Comparison of ENCODE assay signal across 23 mouse cellular contexts in the genomic region with DNA sequence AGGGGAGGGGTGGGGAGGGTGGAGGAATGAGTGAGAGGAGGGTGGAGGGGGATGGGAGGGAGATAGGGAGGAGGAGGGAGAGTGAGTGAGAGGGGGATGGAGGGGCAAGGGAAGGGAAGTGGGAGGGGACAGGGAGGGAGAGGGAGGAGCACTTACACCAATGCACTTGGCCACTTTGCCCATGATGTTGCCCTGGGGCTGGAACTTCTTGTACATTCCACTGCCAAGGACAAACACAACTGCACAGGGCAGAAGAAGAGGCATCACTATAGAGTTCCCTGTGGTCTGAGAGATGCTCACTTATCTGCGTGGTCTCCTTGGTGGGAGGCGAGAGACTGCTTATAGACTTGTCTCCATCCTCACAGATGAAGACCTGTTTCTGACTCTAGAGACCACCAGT. TPM values are rescaled to one million over a fixed set of nuclear protein-coding genes. Genes with fewer than 3 reads are reported as not detected.
"Had no signal": no experiment of that assay in that cellular context is flagged by ENCODE, and none has a peak within 500 bp of the region (broad histone marks: within the 10 kb centered on the region; RNA-seq: fewer than 3 reads in every experiment).

No protein-coding gene starts in this region.

- H3K27me3 ChIP-seq: hindbrain, embryonic 12.5 days; intestine, embryonic 15.5 days; limb, embryonic 12.5 days had no signal

- H3K36me3 ChIP-seq: hindbrain, embryonic 10.5 days; hindbrain, embryonic 12.5 days; intestine, embryonic 15.5 days; limb, embryonic 10.5 days; limb, embryonic 12.5 days; liver, embryonic 13.5 days had no signal

- DNase-seq: gastrocnemius, adult 2 months; gastrocnemius, postnatal 10 days; gastrocnemius, postnatal 25 days; heart, adult 2 months; heart, postnatal 10 days; heart, postnatal 4 days; kidney, postnatal 4 days; liver; liver, embryonic 13.5 days had no signal

- H3K9ac ChIP-seq: hindbrain, embryonic 12.5 days; hindbrain, embryonic 14.5 days; intestine, embryonic 15.5 days; limb, embryonic 12.5 days; liver, embryonic 13.5 days had no signal

- H3K4me1 ChIP-seq: hindbrain, embryonic 10.5 days; hindbrain, embryonic 12.5 days; intestine, embryonic 15.5 days; limb, embryonic 10.5 days; limb, embryonic 12.5 days; liver, embryonic 13.5 days had no signal

- H3K27ac ChIP-seq: gastrocnemius, adult 2 months; heart, adult 2 months; hindbrain, embryonic 10.5 days; hindbrain, embryonic 12.5 days; hindbrain, embryonic 14.5 days; intestine, embryonic 15.5 days; kidney, postnatal 0 days; layer of hippocampus, adult 2 months; left cerebral cortex, adult 2 months; limb, embryonic 10.5 days; limb, embryonic 12.5 days; liver, embryonic 13.5 days had no signal

- ATAC-seq: hindbrain, embryonic 16.5 days; inflammation-experienced regulatory T-cells, adult 6 months; intestine, embryonic 15.5 days; intestine, postnatal 0 days had no signal

- H3K9me3 ChIP-seq: hindbrain, embryonic 10.5 days; hindbrain, embryonic 12.5 days; intestine, embryonic 15.5 days; limb, embryonic 10.5 days; limb, embryonic 12.5 days; liver, embryonic 13.5 days had no signal

- H3K4me2 ChIP-seq: heart, embryonic 11.5 days; hindbrain, embryonic 12.5 days; hindbrain, embryonic 14.5 days; intestine, embryonic 15.5 days; limb, embryonic 12.5 days; liver, embryonic 11.5 days; liver, embryonic 13.5 days had no signal

- H3K4me3 ChIP-seq: gastrocnemius, adult 2 months; heart, adult 2 months; hindbrain, embryonic 10.5 days; hindbrain, embryonic 12.5 days; intestine, embryonic 15.5 days; layer of hippocampus, adult 2 months; left cerebral cortex, adult 2 months; limb, embryonic 10.5 days; limb, embryonic 12.5 days; liver, embryonic 13.5 days had no signal

RNA-seq across cellular contexts. Expression of a gene that starts 23.5 kb away (rescaled TPM):
- polyA plus RNA-seq: heart, adult 2 months; heart, embryonic 11.5 days; hindbrain, embryonic 14.5 days; limb, embryonic 10.5 days; limb, embryonic 12.5 days; liver, embryonic 11.5 days; liver, embryonic 13.5 days had no signal
